Mouse (Mus musculus) G1E-ER4 (cell line): ENCODE results near the gene Pisd. TPM values are rescaled to one million over a fixed set of nuclear protein-coding genes. Genes with fewer than 3 reads are reported as not detected.
A peak's percentile ranks its signal among the peaks of the same experiment; 100 is the strongest.

ENCODE experiments used
- GATA1 ChIP-seq: IDR thresholded peaks from one replicate; pipeline ENCODE4 v1.8.0; 2012; ENCODE audit warnings: low read length, inconsistent platforms
- polyA plus RNA-seq: library from polyadenylated mRNA; stranded (reverse); fragments of >175 nt; gene quantifications from 2 replicates; pipeline ENCODE4 v1.2.3, GENCODE M21; 2012

The Pisd gene
- polyA plus RNA-seq = 12.5 and 16.4 TPM in 2 replicates

GRCm38 (mm10) chr5:32785313-32785915 lies at the start of gene Pisd:
Gene Pisd (minus strand): TSS chr5:32785646.
- no peak for TF ChIP-seq GATA1

DNA sequence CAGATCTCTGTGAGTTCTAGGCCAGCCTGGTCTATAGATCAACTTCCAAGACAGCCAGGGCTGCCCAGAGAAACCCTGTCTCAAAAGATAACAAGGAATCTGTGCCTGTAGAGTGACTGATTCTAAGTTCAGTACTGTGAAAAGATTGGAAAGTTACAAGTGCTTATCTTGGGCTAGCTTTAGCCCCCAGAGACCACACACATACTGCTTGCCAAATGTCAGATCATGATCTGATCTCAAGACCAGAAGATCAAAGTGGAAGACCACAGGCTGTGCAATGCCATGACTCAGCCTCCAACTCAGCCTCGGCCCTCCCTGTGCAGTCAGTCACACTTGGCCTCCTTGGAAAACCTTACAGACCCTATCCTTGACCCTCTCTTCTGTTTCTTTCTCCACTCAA lies 49.1 kb upstream of the Pisd start:
- TF ChIP-seq GATA1 = peak; percentile 40

GRCm38 (mm10) chr5:32830054-32830453 lies 44.6 kb upstream of the Pisd start:
- TF ChIP-seq GATA1 = no peak

DNA sequence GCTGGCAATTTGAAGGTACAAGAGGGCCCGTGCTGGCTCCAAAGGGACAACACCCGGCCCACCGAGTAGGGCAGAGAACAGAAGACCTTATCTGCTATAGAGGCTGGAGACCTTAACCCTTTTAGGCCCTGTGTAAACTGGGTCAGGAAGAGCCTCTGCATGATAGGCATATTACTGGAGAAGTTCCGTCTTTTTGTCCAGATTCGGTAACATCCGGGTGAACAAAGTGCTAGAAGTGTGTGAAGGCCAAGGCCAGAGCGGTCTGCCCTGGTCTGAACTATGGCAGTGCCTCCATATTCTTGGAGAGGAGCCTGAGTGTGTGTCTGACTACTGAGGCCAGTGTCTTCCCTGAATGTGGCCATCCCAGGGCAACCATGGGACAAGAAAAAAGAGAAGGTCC lies 41.6 kb upstream of the Pisd start, which contains the start of gene Gm20671:
Gene Gm20671, minus strand, starts transcription at position 101 of the 400 bp plus-strand sequence.
- TF ChIP-seq GATA1 = no peak

DNA sequence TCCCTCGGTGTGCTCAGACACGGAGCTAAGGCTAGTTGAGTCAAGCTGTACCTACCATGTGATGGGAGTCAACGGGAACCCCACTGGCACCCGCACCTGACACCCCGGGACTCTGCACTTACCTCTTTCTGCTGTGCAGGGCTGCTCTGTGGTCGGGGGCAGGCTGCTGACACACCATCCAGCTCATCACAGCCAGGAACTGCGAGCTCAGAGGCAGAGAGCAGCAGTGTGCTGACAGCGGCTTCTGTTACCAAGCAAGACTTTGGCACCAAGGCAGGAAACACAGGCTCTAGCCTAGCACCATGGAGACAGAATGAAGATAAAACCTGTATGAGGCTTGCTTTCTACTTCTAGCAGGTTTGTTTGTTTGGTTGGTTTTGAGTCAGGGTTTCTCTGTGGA lies 35.0 kb upstream of the Pisd start:
- no peak for TF ChIP-seq GATA1

DNA sequence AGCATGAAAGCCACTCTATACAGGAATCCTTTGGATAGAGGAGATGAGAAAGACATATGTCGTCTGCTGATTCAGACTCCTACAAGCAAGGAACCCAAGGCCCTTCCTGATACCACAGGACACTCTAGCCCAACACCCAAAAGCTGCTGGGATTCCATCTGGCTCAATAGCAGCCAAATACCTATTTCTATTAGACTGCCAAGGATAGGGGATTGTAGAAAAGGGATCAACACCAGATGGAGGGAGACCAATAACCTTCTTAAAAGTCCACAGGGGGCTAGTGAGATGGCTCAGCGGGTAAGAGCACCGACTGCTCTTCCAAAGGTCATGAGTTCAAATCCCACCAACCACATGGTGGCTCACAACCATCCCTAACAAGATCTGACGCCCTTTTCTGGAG lies 29.9 kb upstream of the Pisd start:
- no peak for TF ChIP-seq GATA1

DNA sequence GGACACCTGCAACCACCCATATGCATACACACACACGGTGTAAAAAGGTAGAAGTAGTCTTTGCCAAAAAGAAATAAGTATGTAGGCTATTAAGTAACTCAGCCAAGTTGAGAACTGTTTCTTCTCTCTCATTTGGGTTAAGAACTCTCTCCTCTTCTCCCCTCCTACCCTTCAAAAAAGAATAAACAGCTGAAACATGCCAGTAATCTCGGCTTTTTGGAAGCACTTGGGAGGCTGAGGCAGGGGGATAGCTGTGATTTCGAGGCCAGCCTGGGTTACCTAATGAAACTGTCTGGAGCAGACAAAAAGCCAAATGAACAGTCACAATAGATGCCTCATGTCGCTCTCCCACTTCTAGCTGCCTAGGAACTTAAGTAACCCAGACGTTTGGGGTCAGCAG lies 720 bp downstream of the Pisd start:
- TF ChIP-seq GATA1 = no peak

GRCm38 (mm10) chr5:32781596-32781995 lies 3.9 kb downstream of the Pisd start:
- no peak for TF ChIP-seq GATA1

DNA sequence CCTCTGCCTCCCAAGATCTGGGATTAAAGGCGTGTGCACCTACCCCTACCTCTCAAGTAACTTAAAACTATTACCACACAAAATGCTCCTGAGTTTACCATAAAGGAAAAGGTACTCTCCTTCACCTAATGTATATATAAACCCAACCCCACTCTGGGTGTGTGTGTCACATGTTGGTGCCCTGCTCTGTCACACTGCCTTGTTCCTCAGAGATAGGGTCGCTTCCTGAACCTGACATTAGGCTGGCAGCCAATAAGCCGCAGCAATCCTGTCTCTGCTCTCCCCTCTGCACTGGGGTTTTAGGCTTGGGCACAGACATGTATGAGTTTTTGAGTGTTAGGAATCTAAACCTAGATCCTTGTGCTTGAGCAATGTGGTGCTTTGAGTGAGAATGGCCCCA lies 7.3 kb downstream of the Pisd start:
- no peak for TF ChIP-seq GATA1

DNA sequence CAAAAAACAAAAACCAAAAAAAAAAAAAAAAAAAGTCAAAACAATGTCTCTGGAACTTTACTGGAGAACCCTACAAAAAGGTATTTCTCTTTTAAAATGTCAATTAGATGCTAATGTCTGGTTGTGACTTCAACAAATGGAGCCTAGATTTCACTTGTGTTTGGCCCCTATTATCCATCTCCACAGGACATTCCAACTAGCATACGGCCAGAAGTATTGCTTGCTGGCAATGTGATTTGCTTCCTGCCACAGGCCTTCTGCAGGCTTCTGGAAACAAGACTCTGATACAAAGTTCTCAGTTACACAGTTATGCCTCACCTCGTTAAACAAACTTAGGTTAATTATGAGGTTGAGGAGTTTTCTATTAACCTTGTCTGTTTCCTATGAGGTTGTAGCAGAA lies 13.1 kb downstream of the Pisd start:
- no peak for TF ChIP-seq GATA1

DNA sequence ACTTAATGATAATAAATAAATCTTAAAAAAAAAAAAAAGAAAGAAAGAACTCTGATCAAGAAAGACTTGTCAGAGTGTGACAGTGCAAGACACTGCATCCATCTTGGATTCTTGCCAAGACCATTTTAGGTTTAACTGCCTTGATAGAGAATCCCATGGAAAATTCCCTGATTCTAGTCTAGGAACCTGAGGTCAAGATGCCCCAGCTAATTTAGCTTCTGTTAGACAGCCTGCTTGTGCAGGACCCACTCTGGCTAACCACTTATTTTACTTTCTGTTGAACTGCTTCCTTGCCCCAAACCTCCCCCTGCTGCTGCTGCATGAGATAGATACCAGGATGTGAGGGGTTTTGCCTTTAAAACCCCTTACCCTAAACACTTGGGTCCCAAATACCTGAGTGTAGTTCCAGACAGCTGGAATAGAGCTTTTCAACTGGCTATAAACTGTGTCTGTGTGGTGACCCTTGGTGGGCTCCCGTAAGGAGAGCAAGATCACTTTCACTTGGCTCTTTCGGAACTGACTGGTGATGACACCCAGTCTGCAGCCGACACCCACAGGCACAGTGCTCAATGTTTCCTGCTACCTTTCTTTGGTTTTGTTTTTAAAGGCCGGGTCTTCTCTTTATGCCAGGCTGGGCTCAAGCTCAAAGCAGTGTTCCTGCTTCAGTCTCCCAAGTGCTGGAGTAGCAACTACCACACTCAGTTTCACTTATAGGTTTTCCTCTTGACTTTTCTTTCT lies 17.6 kb downstream of the Pisd start:
- TF ChIP-seq GATA1 = no peak

DNA sequence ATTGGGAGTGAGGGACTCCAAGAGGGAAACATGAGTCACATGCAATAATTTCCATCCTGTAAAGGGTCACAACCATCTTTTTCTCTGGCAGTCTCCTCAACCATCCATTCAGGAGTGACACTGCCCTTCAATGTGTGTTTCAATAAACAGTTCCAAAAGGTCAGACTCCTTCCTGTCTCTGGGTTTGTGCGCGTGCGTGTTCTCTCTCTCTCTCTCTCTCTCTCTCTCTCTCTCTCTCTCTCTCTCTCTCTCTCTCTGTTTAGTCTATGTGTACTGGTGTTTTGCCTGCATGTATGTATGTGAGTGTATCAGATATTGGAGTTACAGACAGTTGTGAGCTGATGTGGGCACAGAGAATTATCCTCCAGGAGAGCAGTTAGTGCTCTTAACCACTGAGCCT lies 18.4 kb downstream of the Pisd start:
- no peak for TF ChIP-seq GATA1

GRCm38 (mm10) chr5:32761566-32762140 lies 23.8 kb downstream of the Pisd start:
- TF ChIP-seq GATA1 = no peak

DNA sequence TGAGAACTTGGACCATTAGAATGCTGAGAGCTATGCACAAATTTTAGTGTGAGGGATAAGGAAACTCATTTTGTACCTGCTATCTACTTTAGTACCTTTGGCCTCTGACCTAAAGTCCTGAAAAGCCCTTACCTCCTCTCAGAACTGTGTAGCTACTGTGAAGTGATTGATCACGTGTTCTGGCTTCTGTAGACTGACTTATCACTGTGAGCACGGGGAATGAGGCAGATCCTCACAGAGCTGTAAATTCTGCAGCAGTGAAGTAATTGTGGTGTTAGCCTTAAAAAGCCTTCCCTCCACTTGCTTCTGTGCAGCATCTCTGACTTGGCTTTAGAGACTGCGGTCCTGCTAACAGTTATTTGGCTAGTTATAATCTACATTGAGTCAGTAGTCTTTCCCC lies 24.7 kb downstream of the Pisd start:
- TF ChIP-seq GATA1 = no peak

DNA sequence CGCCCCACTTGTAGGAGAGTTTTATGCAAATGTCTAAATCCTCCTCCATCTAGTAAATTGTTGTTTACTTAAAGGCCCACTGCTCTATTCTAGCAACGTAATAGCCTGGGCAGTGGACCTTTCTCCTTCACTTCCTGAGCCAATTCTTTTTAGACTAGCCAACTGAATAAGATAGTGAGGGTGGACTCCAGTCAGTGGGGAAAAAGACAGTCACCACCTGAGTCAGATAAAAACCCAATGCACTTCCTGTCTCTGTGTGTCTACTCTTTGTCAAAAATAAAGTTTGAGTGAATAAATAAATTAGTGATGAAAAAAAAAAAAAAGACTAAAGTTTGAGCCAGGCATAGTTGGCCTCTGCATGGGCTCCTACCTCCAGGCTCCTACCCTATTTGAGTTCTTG lies 25.8 kb downstream of the Pisd start:
- TF ChIP-seq GATA1 = no peak

DNA sequence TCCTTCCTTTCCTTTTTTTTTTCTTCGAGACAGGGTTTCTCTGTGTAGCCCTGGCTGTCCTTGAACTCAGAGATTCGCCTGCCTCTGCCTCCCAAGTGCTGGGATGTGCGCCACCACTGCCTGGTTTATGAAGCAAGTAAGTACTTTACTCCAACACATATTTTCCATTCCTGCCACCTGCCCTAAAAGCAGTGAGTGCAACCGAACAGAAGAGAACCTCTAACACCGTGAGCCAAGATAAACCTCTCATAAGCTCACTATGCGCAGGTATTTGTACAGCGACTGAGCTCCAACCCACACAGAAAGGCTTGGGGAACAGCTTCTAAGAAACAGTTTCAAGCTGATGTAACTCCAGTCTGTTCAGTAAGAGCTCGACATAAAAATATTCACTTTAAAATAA lies 29.3 kb downstream of the Pisd start:
- TF ChIP-seq GATA1 = no peak

DNA sequence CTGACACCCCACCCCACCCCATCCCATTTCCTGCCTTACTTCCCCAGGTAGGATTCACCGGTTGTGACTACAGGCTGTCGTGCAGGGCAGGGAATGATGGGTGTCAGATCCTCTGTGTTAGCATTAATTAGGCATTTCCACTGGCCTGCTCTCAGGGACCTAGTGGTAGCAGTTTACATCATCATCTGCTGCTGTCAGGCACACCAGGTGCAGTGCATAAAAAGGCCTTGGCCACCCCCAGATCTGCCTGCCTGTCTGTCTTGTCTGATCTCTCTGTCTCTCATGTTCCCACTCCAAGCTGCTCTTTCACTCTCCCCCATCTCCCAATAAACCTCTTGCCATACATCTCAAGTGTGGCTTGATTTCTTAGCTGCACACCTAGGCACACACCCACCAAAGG lies 33.7 kb downstream of the Pisd start:
- no peak for TF ChIP-seq GATA1

DNA sequence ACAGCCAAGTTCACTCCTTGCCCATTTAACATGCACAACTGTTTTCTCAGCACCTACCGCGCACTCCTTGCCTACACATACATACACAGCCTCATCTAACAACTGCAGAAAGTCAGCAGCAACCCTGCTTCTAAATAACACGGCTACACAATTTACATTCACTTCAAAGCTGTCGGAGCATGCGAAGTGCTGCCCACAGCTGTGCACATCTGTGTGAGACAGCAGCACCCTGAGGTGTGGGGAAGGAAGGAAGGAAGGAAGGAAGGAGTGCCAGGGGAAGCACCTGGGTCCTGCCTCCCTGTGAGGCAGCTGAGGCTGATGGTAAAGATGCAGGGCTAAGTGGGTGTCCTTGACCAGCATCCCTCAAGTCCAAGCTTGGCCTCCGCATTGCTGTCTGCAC lies 36.5 kb downstream of the Pisd start:
- no peak for TF ChIP-seq GATA1
